Mouse (Mus musculus): Measurements from ENCODE around the gene Stat6.

Stat6 gene

GRCm38 (mm10) chr10:127710331-127710730 lies 67.5 kb downstream of the Stat6 start:
- DNase-seq (ENCODE audit: extremely low read depth, low read depth): no peak
